Mouse (Mus musculus) myocyte (in vitro differentiated cells): ENCODE results near the gene Hsdl1.

Experiments used
- CEBPB ChIP-seq: IDR thresholded peaks from 2 replicates; pipeline ENCODE4 v1.6.1; 2011; ENCODE audit warnings: mild to moderate bottlenecking, moderate library complexity; ENCODE audit not compliant: poor library complexity, insufficient read depth, severe bottlenecking
- E2F4 ChIP-seq: IDR thresholded peaks from one replicate; pipeline ENCODE4 v1.6.1; 2011; ENCODE audit warnings: mild to moderate bottlenecking, control low read depth, moderate library complexity; ENCODE audit not compliant: insufficient read depth
- MAX ChIP-seq: IDR thresholded peaks from one replicate; pipeline ENCODE4 v1.6.1; 2011; ENCODE audit warnings: low read depth, mild to moderate bottlenecking, control low read depth
- MYOD1 ChIP-seq, 3 experiments: IDR thresholded peaks; one replicate each; pipeline ENCODE4 v1.6.1; 2011; ENCODE audit warnings: control low read depth in 2 of 3, low read depth in 2 of 3, mild to moderate bottlenecking in 2 of 3, moderate library complexity in 1 of 3; ENCODE audit not compliant: insufficient read length in 2 of 3, control insufficient read depth in 1 of 3
- MYOG ChIP-seq, 3 experiments: IDR thresholded peaks; one replicate each; pipeline ENCODE4 v1.6.1; 2011; ENCODE audit warnings: control low read depth in 2 of 3, low read depth in 2 of 3, mild to moderate bottlenecking in 2 of 3; ENCODE audit not compliant: insufficient read length in 2 of 3, control insufficient read depth in 1 of 3, insufficient read depth in 1 of 3
- POLR2A ChIP-seq: IDR thresholded peaks from one replicate; pipeline ENCODE4 v1.6.1; 2011; ENCODE audit warnings: low read depth, mild to moderate bottlenecking, control low read depth, moderate library complexity; ENCODE audit not compliant: insufficient read length
- POLR2AphosphoS2 ChIP-seq: IDR thresholded peaks from one replicate; pipeline ENCODE4 v1.6.1; 2011; ENCODE audit warnings: low read depth, control low read depth; ENCODE audit not compliant: insufficient read length
- TCF12 ChIP-seq: IDR thresholded peaks from one replicate; pipeline ENCODE4 v1.6.1; 2011; ENCODE audit warnings: mild to moderate bottlenecking, control low read depth; ENCODE audit not compliant: poor library complexity, insufficient read depth, severe bottlenecking
- TCF3 ChIP-seq: IDR thresholded peaks from one replicate; pipeline ENCODE4 v1.6.1; 2011; ENCODE audit warnings: low read depth, control low read depth; ENCODE audit not compliant: insufficient read length
- USF1 ChIP-seq: IDR thresholded peaks from one replicate; pipeline ENCODE4 v1.6.1; 2011; ENCODE audit warnings: low read depth, mild to moderate bottlenecking, control low read depth, moderate library complexity

GRCm38 (mm10) chr8:119566367-119566766 lies 8.6 kb downstream of the Hsdl1 start:
- TF ChIP-seq POLR2A (no peak), E2F4 (no peak), MYOG (IDR thresholded peaks at IDR 0.05; ENCODE audit: control insufficient read depth in 1 of 3, insufficient read depth in 1 of 3, insufficient read length in 2 of 3, low read depth in 2 of 3) (no peak), POLR2AphosphoS2 (no peak), TCF3 (no peak), TCF12 (no peak), USF1 (no peak), MAX (no peak), MYOD1 (IDR thresholded peaks at IDR 0.05; ENCODE audit: control insufficient read depth in 1 of 3, insufficient read length in 2 of 3, low read depth in 2 of 3) (no peak), CEBPB (no peak)
